Mouse (Mus musculus): ENCODE data around the gene Trpv6.
A peak's percentile ranks its signal among the peaks of the same experiment; 100 is the strongest.

Gene Trpv6

DNA sequence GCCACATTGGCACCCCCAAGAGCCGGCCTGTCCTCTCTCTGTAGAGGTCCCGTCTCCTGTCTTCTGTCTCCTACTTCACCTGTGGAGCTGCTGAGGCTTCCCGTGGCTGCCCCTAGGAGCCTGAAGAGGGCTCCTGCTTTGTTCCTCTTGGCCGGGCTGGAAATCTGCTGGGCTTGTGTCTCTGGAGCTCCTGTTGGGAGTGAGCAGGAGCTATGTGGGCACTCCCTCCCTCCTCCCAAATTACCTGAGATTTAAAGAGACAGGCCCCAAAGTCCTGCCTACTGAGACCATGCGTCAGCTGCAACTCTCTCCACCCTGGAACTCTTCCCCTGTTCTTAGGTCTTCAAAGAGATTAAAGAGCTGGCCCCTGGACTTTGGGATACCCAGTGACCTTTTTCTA lies at the start of gene Trpv6:
Gene Trpv6 (minus strand): TSS at position 228 of the 400 bp plus-strand sequence.
- no peak for DNase-seq

DNA sequence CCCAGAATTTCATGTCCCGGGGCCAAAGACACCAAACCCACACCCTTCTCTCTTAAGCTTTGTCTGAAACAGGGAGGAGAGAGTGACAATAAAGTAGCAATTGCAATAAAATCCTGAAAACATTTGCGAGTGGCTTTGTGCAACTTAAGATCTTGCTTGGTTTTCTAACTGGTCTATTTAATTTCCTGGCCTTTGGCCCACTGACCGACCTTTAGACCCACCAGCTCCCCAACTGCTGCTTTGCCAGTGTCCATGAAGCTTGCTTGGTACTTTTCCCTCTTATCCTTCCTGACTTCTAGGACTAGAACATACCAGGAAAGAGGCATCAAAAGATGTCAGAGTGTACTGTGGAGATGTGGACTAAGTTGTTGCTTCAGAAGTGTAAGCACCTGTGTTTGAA lies 49.4 kb upstream of the Trpv6 start:
- DNase-seq, result no peak

DNA sequence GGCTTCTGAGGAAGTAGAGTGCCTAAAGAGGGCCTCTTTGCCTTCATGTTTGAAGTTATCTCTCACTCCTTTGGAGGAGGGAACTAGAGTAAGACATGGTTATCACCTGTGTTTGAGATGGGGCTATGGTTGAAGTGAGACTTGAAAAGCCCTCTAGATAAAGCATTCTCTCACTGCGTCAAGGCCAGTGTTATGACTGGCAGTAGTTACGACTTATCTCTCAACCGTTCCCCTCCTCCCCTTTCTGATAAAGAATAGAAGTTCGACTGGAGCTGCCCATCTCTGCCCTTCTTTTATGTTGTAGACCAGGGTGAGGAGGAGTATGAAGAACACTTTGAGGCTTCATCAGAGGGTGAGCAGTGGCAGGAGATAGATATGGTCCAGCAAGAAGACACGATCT lies 48.7 kb upstream of the Trpv6 start:
- DNase-seq, result no peak

DNA sequence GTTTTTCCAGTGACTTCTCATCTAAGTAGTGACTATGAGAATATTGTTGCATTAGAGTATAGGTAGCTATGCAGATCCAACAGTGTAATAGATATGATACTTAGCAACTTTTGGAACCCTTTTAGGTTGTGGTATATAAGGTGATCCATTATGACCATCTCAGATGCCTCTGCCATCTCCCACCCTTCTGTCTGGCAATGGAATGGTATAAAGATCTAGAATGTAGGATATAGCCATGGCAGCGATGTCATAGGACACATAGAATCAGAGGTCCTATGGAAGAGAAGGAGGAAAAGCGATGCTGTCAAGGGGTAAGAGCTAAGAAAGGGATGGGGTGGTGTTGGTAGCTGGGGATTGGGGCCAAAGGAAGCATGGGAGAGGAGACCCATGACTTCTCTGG lies 47.9 kb upstream of the Trpv6 start, which contains the start of gene Llcfc1:
Gene Llcfc1 (plus strand): TSS at position 301 of the 400 bp plus-strand sequence.
- no peak for DNase-seq

DNA sequence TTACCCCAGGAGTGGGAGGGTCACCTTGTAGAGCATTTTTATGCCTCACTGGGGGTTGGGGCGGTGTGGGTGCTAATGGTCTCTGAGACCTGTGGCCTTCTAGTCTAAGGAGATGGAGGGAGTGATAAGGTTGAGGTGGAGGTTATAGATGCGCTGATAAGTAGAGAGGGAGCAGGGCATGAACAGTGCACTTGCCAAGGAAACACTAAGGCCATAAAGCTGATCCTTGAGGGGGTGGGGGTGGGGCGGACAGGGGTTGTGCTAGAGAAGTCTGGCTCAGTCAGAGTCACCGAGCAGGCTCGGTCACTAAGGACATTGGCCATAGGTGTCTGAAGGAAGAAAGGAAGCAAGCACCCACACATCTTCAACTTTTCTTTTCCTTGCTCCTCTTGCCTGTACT lies 45.5 kb upstream of the Trpv6 start:
- no peak for DNase-seq

DNA sequence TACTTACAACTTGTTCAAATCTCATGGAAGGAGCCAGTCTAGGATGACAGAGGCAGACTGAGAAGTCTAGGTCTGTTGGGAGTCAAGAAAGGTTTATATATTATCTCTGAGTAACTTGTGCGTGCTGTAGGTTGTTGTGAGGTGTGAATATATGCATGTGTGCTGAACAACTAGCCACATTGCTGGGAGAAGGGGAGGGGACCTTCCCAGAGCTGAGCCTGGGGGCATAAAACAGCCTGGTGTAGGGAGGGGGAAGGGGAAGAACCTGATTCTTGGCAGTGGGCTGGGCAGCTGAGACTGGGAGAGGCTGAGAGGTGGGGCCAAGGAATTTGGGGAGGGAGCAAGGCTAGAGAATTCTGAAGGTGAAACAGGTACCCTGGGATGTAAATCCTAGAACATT lies 44.5 kb upstream of the Trpv6 start, which contains the start of gene Trpv5:
Gene Trpv5 (minus strand): TSS at position 101 of the 400 bp plus-strand sequence.
- DNase-seq, result no peak

DNA sequence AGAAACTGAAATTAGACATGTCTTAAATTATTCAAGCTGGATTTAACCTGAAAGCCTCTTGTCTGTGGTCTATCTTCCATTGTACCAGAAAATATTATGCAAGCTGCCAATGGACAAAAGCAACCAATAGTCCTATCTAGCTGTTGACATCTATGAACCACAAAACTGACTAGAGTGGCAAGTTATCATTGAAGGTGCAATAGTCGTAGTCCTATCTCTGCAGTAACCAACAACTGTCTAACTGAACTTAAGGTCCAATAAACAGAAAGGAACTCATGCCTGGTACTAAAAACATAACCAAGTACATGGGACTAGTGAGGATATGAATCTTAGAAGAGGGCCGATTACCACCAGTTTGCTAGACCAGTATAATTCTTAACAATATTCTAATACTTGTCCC lies 40.3 kb upstream of the Trpv6 start:
- DNase-seq, result no peak

DNA sequence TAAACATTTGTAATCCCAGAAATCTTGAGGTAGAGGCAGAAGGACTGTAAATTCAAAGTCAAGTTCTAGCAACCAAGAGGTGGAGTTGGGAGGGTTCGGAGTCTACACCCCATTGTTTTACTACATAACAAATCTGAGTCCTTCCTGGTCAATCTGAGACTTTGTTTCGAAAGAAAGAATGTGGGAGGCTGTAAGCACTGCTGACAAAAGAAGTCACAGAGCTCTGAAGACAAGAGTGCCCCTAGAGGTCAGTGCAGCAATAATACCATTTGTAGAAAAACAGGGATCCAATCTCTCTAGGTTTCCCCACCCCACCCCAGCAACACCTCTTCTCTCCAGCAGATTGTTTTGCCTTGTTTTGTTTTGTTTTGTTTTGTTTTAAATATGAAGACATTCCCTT lies 26.1 kb upstream of the Trpv6 start:
- peak; percentile 47 for DNase-seq

DNA sequence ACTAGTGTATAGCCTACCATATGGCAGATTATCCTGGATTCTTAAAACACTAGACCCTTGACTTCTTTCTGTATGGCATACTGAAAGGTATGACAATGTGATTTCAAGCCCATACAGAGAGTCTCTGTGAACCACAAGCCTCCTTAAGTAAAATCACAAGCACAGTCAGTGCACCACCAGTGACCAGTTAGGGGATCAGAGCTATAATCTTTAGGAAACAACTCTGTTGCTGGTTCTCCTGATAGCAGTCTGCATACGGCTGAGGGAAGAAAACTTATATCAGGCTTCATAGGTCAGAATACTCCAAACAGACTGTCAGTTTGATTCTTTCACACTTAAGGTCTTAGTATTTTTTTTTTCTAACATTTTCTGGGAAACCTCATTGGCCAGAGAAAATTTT lies 22.3 kb upstream of the Trpv6 start:
- no peak for DNase-seq

DNA sequence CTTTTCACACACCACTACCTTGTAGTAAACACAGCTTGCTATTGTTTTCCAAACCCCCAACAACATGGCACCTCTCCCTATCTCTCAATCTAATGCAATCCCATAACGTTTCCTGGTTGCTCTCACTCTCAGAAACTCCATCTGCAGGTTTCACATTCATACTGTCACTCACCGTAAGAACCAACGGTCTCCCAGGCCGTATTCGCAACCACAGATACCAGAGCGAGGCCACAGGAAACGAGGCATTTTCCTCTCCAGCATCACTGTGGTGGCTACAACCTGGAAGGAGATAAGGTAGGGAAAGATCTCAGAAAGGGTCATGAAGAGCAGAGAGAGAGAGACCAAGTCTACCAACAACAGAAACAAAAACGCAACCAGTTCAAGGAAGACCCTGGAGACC lies 18.4 kb upstream of the Trpv6 start:
- DNase-seq, result peak; percentile 14

DNA sequence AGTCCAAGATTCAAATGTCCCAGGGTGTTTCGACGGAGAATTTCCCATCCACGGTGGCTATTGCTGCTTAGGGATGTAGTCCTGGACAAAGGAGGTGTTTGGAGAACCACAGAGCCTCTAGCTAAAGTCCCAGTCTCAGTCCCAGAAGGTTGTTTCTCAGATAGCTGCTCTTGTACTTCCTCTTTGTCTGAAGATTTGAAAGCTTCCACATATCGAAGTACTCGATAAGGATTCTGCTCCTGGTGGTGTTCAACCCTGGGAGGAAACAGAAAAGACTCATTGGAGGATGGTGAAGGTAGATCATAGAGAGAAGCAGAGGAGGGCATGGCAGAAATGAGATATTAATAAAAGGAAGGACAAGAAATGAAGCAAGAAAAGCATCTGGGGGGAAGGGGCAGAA lies 17.0 kb upstream of the Trpv6 start:
- no peak for DNase-seq

DNA sequence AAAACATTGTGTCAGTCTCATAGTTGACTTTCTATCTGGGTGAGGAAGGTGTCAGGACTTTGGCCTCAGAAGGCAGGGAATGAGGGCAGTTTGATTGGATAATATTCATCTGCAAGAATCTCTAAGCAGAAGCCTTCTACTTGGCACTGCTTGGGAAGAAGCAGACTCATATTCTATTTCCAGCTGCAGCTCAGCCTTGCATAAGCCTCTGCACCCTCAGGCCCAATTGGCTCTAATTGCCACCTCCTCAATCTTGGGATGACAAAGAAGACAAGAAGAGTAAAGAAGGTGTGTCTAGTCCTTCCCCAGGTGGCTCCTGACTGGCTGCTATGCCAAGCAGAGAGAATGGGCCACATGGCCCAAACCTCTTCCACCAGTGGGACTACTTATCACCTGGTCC lies 10.5 kb upstream of the Trpv6 start:
- DNase-seq, result no peak

DNA sequence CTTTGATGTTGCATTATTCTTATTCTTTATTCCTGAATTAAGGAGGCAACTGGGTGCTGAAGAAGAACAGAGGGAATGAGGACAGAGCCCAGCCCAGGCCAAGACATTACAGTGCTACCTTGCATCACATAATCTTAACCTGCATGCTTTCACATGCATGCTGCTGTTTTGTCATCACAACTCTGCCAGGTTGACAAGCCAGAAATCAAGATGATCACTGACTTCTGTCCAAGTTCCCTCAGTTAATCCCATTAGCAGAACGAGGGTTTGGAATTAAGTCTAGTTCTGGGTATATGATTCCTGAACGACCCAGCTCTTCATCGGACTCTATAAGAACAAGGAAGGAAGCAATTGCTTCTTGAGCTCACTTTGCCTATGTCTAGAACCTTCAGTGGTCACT lies 10.0 kb upstream of the Trpv6 start:
- DNase-seq, result no peak

DNA sequence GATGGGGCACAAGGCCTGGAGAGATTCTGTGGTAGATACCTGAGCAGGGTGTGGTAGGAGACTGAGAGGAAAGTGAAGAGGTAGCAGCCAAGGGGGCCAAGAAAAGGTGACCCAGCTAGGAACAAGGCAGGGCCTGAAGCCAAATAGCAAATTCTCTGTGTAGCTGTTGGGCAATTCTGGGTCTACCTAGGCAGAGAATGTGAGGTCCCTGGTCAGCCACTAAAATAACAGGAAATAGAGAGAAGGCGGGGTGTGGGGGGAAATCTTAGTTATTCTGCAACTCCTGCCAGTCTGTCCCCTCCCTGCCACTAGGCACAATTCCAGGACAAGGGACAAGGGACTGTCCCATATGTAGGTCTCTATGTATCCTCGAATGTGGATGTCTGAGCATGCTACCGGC lies 7.0 kb upstream of the Trpv6 start:
- no peak for DNase-seq

DNA sequence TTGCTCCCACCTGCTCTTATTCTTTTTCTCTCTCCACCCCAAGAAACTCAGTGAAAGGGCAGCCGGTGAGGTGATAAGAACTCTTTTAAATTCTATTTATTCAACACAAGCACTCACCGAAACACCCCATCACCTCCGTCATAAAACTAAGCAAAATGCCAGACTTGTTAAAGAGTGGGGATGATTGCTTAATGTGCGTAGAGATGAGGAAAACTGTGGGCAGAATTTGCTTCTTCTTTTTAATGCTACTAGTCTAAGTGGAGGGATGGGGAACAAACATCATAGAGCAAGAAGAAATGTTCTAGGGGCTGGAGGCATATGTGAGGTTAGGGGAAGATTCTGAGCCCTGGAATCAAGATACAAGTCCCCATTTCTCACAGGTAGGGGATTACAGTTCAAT lies 6.6 kb upstream of the Trpv6 start:
- DNase-seq, result no peak

DNA sequence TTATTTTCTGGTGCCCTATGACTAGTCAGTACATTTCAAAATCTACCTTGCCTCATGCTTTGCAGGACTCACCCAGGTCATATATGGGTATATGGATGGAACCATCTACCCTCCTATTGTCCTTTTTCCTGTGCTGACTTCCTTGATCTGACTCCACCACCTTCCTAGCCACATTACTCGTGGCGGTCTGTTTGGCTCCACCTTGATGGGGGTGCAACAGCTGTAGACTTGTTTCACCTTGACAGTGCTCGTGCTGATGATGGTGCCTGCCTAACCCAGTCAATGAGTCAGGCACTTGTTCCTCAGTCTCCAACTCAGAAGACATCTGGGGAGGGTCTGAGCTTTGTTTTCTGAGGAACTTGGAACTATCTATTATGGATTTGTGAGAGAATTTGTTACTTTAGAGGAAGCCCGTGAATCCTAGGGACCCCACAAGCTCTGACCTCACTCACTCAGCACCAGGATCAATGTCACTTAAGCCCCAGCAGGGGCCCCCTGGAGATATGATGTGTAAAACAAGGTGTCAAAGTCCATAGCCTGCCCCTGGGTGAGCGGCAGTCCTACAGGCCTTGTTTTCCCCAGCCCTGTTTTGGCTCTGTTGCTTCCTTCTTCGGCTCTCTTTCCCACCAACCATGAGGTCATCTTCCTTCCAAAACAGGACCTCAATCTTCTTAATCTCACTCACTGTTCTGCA lies 5.1 kb upstream of the Trpv6 start:
- DNase-seq, result no peak

DNA sequence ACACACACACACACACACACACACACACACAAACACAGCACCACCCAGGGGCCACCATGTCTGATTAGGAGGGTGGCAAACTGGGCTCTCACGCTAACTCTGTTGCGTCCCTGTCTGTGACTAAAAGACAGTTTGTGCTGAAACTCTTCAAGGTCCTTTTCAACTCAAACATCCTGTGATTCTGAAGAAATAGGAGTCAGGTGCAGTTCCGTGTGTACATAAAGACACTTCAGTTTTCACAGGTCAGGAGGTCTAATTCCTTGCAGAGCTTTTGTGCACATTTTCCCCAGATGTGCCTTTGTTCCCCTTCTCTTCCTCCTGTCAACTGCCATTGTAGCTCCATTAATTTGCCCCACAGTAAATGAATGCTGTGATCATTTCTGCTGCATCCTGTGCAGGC lies 4.2 kb upstream of the Trpv6 start:
- no peak for DNase-seq

DNA sequence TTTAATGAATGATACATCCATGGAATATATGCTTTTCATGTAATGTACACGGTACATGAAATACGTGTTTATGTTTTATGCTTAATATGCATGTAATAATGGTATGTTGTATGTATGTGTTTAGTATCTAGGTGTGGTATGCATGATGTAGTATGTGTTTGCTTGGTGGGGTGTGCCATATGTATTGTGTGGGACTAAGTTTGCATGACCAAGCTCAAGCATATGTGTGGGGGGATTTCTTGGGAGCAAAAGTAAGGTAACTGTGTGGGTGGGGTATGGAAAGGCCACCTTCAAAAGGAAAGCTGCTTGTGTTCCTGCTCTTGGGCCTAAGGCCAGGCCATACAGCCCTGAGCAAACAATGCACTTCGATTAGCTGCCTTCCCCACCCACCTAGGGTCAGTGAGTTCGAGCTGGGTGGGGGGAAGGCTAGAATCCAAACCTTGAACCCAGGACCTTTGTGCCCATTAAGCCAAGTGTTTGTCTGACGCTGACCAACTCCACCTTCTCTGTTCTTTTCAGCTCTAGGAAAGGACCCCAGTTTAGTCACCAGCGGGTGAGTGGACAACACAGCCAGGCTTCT lies 1.8 kb upstream of the Trpv6 start:
- DNase-seq, result no peak

DNA sequence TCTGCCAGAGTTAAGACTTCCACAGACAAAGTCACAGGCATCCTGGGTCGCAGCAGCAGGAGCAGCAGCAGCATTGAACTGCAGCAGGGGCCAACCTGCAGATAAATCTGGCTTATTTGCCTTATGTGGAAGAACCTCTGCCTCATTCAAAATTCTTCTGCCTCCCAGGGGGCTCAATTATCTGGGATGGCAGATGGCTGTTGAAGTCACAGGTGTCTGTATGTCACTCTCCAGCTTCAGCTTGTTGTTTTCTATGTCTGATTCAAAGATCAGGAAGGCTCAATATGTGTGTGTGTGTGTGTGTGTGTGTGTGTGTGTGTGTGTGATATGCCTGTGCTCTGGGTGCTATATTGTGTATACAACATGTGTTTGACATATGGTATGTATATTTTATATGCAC lies 1.2 kb upstream of the Trpv6 start:
- DNase-seq, result no peak

DNA sequence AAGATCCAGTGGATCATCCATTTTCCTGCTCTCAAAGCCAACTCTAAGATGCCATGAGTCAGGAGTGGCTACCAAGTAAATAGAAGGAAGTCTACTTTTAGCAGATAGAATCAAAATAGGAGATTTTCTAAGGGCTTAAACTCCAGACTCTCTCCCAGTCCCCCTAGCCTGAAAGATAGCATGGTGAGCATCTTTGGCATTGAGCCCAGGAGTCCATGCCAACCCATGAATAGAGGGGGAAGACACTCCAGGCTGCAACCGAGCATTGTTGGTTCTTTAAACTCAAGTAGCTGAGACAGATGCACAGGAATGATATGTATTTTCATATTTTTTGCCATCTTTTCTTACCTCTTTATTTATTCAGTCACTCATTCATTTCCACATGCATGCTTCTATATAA lies 994 bp downstream of the Trpv6 start:
- DNase-seq, result no peak

DNA sequence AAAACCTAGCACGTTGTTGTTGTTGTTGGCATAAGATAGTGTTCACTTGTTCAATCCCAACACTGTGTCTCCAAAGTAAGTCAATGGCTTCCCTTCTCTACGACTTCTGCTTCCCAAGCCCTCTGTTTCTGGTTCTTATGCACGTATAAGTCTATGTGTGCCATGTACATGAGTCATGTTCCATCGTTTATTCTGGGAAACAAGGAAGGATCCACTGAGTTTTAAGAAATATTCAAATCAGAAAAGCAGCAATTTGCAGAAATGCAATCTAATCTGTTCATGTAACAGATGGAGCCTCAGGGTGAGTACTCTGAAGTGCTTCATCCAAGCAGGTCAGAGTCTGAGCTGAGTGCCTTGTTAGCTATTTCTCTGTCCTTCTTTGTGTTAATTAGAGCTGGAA lies 4.7 kb downstream of the Trpv6 start:
- DNase-seq, result no peak

DNA sequence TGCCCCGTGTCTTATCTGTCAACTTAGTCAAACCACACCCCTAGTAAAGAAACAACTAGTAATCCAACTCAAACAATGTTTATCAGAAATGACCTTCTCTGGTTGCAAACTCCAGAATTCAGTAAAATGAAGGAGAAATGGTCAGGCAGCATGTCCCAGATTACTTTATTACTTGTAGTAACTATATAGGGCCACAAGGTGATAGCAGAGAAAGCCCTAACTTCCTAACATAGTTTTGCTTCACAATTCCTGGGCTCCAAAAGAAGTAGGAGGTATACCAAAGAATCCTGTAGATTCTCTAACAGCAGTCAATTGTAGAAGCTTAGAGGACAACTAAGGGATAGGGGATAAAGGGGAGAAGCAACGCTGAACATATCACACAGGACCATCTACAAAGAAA lies 5.4 kb downstream of the Trpv6 start:
- DNase-seq, result no peak

DNA sequence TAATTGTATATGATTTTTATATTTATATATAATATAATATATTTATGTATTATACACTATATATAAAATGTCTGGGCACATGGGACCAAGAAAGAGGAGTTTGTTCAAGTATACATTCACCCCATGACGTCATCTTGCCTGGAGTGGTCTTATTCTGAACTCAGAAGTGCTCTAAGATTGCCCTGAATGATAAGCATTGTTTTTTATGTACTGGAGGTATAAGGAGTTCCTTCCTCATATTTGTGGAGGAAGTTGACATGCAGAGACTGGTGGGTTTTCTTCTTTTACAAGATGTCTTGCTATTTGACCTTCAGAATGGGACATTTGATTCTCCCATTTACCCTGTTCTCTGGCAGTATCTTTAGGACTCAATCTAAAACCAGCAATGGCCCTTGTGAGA lies 8.0 kb downstream of the Trpv6 start:
- no peak for DNase-seq

DNA sequence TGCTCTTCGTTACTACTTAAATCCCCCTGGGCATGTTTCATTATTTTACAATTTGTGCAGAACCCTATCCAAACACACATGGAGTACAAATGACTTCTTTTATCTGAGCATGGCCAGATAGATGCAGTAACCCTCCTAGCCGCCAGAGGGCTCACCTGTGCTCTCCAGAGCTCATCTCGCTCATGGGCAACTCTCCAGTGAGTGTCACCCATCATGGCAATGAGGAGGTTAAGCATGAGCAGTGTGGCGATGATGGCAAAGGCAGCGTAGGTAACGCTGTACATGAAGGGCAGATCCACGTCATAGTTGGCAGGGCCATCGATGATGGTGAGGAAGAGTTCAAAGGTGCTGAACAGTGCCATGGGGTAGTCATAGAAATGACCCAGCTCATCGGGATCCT lies 13.5 kb downstream of the Trpv6 start:
- DNase-seq, result peak; percentile 69
